Mouse (Mus musculus) bone marrow, adult 2 months (tissue): Measurements from ENCODE around the gene Ifitm10.
A peak's percentile ranks its signal among the peaks of the same experiment; 100 is the strongest.

Source experiments
- CTCF ChIP-seq: fragments of 200-500 bp; IDR thresholded peaks from 2 replicates; pipeline ENCODE4 v1.5.1; 2011; ENCODE audit warnings: low read length, control low read depth; ENCODE audit not compliant: control insufficient read depth, insufficient read depth
- POLR2A ChIP-seq: fragments of 200-500 bp; IDR thresholded peaks from 2 replicates; pipeline ENCODE4 v1.6.1; 2011; ENCODE audit warnings: low read depth, mild to moderate bottlenecking, control low read depth, low read length, borderline replicate concordance; ENCODE audit not compliant: control insufficient read depth

GRCm38 (mm10) chr7:142386621-142387201, 13.2 kb upstream of the Ifitm10 start:
- TF ChIP-seq CTCF: no peak
- peak; percentile 56; the same call in 1 of the 2 replicates for TF ChIP-seq POLR2A
